Mouse (Mus musculus): Measurements from ENCODE around the gene Dnaja4. TPM values are rescaled to one million over a fixed set of nuclear protein-coding genes. Genes with fewer than 3 reads are reported as not detected.

Dnaja4 gene
- 4.5 and 7.7 TPM in 2 replicates for total RNA-seq (2017)

GRCm38 (mm10) chr9:54698318-54699086 lies at the start of gene Dnaja4:
Gene Dnaja4 (plus strand): TSS chr9:54698873.
- no peak for ATAC-seq (replicated peaks in 1 of 2; ENCODE audit: insufficient read depth in 1 of 2, low FRiP score in 2 of 2, low TSS enrichment in 1 of 2, low read depth in 1 of 2, poor library complexity in 2 of 2, severe bottlenecking in 2 of 2)

- no peak for ATAC-seq (replicated peaks in 1 of 2; ENCODE audit: insufficient read depth in 1 of 2, low FRiP score in 2 of 2, low TSS enrichment in 1 of 2, low read depth in 1 of 2, poor library complexity in 2 of 2, severe bottlenecking in 2 of 2)
Measured at GRCm38 (mm10) chr9:54649360-54649759, 49.3 kb upstream of the Dnaja4 start.

- ATAC-seq (replicated peaks in 1 of 2; ENCODE audit: insufficient read depth in 1 of 2, low FRiP score in 2 of 2, low TSS enrichment in 1 of 2, low read depth in 1 of 2, poor library complexity in 2 of 2, severe bottlenecking in 2 of 2), result no peak
Measured at GRCm38 (mm10) chr9:54652778-54653177, 45.9 kb upstream of the Dnaja4 start.

GRCm38 (mm10) chr9:54655846-54656245 lies 42.8 kb upstream of the Dnaja4 start:
- no peak for ATAC-seq (replicated peaks in 1 of 2; ENCODE audit: insufficient read depth in 1 of 2, low FRiP score in 2 of 2, low TSS enrichment in 1 of 2, low read depth in 1 of 2, poor library complexity in 2 of 2, severe bottlenecking in 2 of 2)

GRCm38 (mm10) chr9:54656402-54656801 lies 42.3 kb upstream of the Dnaja4 start:
- ATAC-seq (replicated peaks in 1 of 2; ENCODE audit: insufficient read depth in 1 of 2, low FRiP score in 2 of 2, low TSS enrichment in 1 of 2, low read depth in 1 of 2, poor library complexity in 2 of 2, severe bottlenecking in 2 of 2), result no peak

GRCm38 (mm10) chr9:54658773-54659172 lies 39.9 kb upstream of the Dnaja4 start:
- no peak for ATAC-seq (replicated peaks in 1 of 2; ENCODE audit: insufficient read depth in 1 of 2, low FRiP score in 2 of 2, low TSS enrichment in 1 of 2, low read depth in 1 of 2, poor library complexity in 2 of 2, severe bottlenecking in 2 of 2)

GRCm38 (mm10) chr9:54661605-54662377 lies 36.9 kb upstream of the Dnaja4 start, which contains the start of gene Acsbg1:
Gene Acsbg1 (minus strand): TSS chr9:54661870.
- ATAC-seq (replicated peaks in 1 of 2; ENCODE audit: insufficient read depth in 1 of 2, low FRiP score in 2 of 2, low TSS enrichment in 1 of 2, low read depth in 1 of 2, poor library complexity in 2 of 2, severe bottlenecking in 2 of 2), result 0 out of 4 replicates have a peak, but pooled peaks of 1 of the 2 experiments have one; percentile 22

- no peak for ATAC-seq (replicated peaks in 1 of 2; ENCODE audit: insufficient read depth in 1 of 2, low FRiP score in 2 of 2, low TSS enrichment in 1 of 2, low read depth in 1 of 2, poor library complexity in 2 of 2, severe bottlenecking in 2 of 2)
Measured at GRCm38 (mm10) chr9:54664358-54664757, 34.3 kb upstream of the Dnaja4 start.

GRCm38 (mm10) chr9:54666116-54666515 lies 32.6 kb upstream of the Dnaja4 start:
- no peak for ATAC-seq (replicated peaks in 1 of 2; ENCODE audit: insufficient read depth in 1 of 2, low FRiP score in 2 of 2, low TSS enrichment in 1 of 2, low read depth in 1 of 2, poor library complexity in 2 of 2, severe bottlenecking in 2 of 2)

GRCm38 (mm10) chr9:54668455-54668854 lies 30.2 kb upstream of the Dnaja4 start:
- ATAC-seq (replicated peaks in 1 of 2; ENCODE audit: insufficient read depth in 1 of 2, low FRiP score in 2 of 2, low TSS enrichment in 1 of 2, low read depth in 1 of 2, poor library complexity in 2 of 2, severe bottlenecking in 2 of 2), result no peak

- ATAC-seq (replicated peaks in 1 of 2; ENCODE audit: insufficient read depth in 1 of 2, low FRiP score in 2 of 2, low TSS enrichment in 1 of 2, low read depth in 1 of 2, poor library complexity in 2 of 2, severe bottlenecking in 2 of 2), result no peak
Measured at GRCm38 (mm10) chr9:54671962-54672361, 26.7 kb upstream of the Dnaja4 start.

GRCm38 (mm10) chr9:54673887-54674286 lies 24.8 kb upstream of the Dnaja4 start:
- no peak for ATAC-seq (replicated peaks in 1 of 2; ENCODE audit: insufficient read depth in 1 of 2, low FRiP score in 2 of 2, low TSS enrichment in 1 of 2, low read depth in 1 of 2, poor library complexity in 2 of 2, severe bottlenecking in 2 of 2)

- ATAC-seq (replicated peaks in 1 of 2; ENCODE audit: insufficient read depth in 1 of 2, low FRiP score in 2 of 2, low TSS enrichment in 1 of 2, low read depth in 1 of 2, poor library complexity in 2 of 2, severe bottlenecking in 2 of 2), result peak; percentile 86 to 93
Measured at GRCm38 (mm10) chr9:54676531-54676986, 22.1 kb upstream of the Dnaja4 start.

GRCm38 (mm10) chr9:54682846-54683245 lies 15.8 kb upstream of the Dnaja4 start:
- ATAC-seq (replicated peaks in 1 of 2; ENCODE audit: insufficient read depth in 1 of 2, low FRiP score in 2 of 2, low TSS enrichment in 1 of 2, low read depth in 1 of 2, poor library complexity in 2 of 2, severe bottlenecking in 2 of 2), result no peak

GRCm38 (mm10) chr9:54683814-54684605 lies 14.7 kb upstream of the Dnaja4 start:
- no peak for ATAC-seq (replicated peaks in 1 of 2; ENCODE audit: insufficient read depth in 1 of 2, low FRiP score in 2 of 2, low TSS enrichment in 1 of 2, low read depth in 1 of 2, poor library complexity in 2 of 2, severe bottlenecking in 2 of 2)

GRCm38 (mm10) chr9:54687246-54688236 lies 11.1 kb upstream of the Dnaja4 start:
- ATAC-seq (replicated peaks in 1 of 2; ENCODE audit: insufficient read depth in 1 of 2, low FRiP score in 2 of 2, low TSS enrichment in 1 of 2, low read depth in 1 of 2, poor library complexity in 2 of 2, severe bottlenecking in 2 of 2), result no peak
